Mouse (Mus musculus): ENCODE data around the gene Smarca5. TPM values are rescaled to one million over a fixed set of nuclear protein-coding genes. Genes with fewer than 3 reads are reported as not detected.

Smarca5 gene
- polyA plus RNA-seq, 1 experiment from 2014 or later = 161 TPM

DNA sequence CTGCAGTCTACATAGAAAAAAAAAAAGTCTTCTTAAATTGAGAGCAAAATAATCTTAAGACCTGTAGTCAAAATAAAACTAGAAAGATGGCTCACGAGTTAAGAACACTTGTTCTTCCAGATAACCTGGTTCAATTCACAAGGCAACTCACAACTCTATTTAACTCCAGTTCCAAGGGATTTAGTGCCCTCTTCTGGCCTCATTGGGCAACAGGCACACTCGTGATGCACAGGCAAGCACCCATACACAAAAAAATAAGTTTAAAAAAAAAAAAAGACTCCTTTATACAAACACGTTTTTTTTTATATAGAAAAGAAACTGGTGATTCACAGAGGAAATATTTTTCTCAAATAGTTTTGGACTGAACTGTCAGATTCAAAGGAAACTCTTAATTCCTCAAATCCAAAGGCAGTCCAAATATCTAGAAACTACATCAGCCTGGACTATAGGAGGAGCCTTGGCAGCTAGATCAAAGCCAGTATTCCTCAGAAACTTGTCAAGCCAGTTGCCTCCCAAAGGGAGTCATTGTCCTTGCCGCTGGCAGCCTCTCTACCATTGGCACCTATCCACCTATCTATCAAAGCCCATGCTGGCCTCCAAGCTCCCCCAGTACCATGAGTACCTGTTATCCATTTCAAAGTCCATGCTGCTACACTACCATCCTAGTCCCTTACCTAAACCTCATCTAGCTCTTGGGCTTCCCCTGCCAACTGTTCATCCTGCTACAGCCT lies 28.5 kb downstream of the Smarca5 start:
- H3K4me3 ChIP-seq (ENCODE audit: low read depth, low read length) = no peak overlapping the region
- ATAC-seq (replicated peaks; ENCODE audit: insufficient number of reproducible peaks, low FRiP score, low TSS enrichment, low read depth) = no peak
- H3K4me1 ChIP-seq (ENCODE audit: control insufficient read depth, insufficient read depth, low read length) = no peaks in the 10 kb centered on the region
- H3K36me3 ChIP-seq (replicated peaks; ENCODE audit: control insufficient read depth, insufficient read depth, low read depth, low read length) = peaks cover 15% of the 10 kb centered on the region
- WGBS = 84% methylated on average over 4 of the region's 4 CpGs
- H3K27me3 ChIP-seq (ENCODE audit: control insufficient read depth, insufficient read depth, low read length) = no peaks in the 10 kb centered on the region
- no peak overlapping the region for H3K27ac ChIP-seq (replicated peaks; ENCODE audit: low read depth, low read length)
- H3K4me2 ChIP-seq (ENCODE audit: low read depth, low read length) = no peak overlapping the region
- H3K9me3 ChIP-seq (replicated peaks; ENCODE audit: control insufficient read depth, low read length) = no peaks in the 10 kb centered on the region
- peak; percentile 36 for DNase-seq (ENCODE audit: low spot score)
- no peak overlapping the region for H3K9ac ChIP-seq (replicated peaks; ENCODE audit: low read length)

DNA sequence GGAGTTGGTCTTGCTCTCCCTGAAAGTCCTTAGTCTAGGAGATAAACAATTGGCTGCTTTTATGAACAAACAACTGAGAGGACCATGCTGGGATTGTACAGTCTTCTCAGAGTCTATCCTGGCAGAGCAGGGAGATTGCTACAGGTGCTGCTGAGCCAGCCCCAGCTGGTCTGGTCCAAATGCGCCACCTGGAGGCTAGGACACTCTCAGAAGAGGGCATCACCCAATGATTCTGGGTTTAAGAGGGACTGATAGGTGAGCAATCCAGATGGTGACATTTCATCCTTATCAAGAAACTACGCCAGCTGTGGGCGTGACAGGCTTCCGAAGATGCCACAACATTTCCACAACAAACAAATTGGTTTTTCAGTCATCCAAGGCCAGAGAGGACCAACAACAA lies 51.2 kb downstream of the Smarca5 start:
- no peak overlapping the region for H3K4me2 ChIP-seq (ENCODE audit: low read depth, low read length)
- ATAC-seq (replicated peaks; ENCODE audit: insufficient number of reproducible peaks, low FRiP score, low TSS enrichment, low read depth) = no peak; the same call in 1 of the 2 replicates
- no peak overlapping the region for H3K27ac ChIP-seq (replicated peaks; ENCODE audit: low read depth, low read length)

DNA sequence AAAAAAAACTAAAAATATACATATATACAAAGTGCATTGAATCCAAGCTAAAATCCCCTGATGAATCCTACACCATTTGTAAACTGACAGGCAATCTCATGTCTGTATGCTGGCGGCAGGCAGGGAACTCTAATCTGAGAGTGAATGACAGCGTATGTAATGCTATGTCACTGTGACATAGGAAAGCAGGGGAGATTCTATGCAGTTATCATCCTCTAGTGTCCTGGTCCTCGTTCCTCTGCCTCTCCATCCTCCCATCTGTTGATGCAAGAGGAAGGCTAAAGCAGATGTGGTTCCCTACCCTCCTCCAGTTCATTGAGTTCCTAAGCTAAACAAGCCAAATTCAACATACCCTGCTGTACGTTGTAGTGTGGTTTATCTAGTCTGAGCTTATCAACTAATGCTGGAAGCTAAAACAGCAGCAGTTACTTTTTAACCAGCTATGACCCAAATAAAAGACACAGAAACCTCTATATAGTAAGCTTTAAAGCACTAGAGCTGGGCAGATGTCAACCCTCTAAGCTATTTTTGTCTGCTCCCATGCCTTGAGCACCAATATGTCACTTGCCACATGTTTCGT lies 55.5 kb downstream of the Smarca5 start:
- DNase-seq (ENCODE audit: low spot score) (no peak), ATAC-seq (replicated peaks; ENCODE audit: insufficient number of reproducible peaks, low FRiP score, low TSS enrichment, low read depth) (no peak)
- Histone ChIP-seq H3K36me3 (replicated peaks; ENCODE audit: control insufficient read depth, insufficient read depth, low read depth, low read length) (no peaks in the 10 kb centered on the region), H3K9ac (replicated peaks; ENCODE audit: low read length) (no peak overlapping the region), H3K27me3 (ENCODE audit: control insufficient read depth, insufficient read depth, low read length) (no peaks in the 10 kb centered on the region), H3K9me3 (replicated peaks; ENCODE audit: control insufficient read depth, low read length) (no peaks in the 10 kb centered on the region), H3K27ac (replicated peaks; ENCODE audit: low read depth, low read length) (no peak overlapping the region), H3K4me2 (ENCODE audit: low read depth, low read length) (no peak overlapping the region), H3K4me1 (ENCODE audit: control insufficient read depth, insufficient read depth, low read length) (no peaks in the 10 kb centered on the region), H3K4me3 (ENCODE audit: low read depth, low read length) (no peak overlapping the region)
- WGBS = 76% methylated on average over 5 of the region's 5 CpGs

More for the DNA sequence above, 51.2 kb downstream of the Smarca5 start:
- Histone ChIP-seq H3K4me3 (ENCODE audit: low read depth, low read length) (no peak overlapping the region), H3K36me3 (replicated peaks; ENCODE audit: control insufficient read depth, insufficient read depth, low read depth, low read length) (no peaks in the 10 kb centered on the region), H3K9me3 (replicated peaks; ENCODE audit: control insufficient read depth, low read length) (no peaks in the 10 kb centered on the region), H3K4me1 (ENCODE audit: control insufficient read depth, insufficient read depth, low read length) (no peaks in the 10 kb centered on the region), H3K27me3 (ENCODE audit: control insufficient read depth, insufficient read depth, low read length) (no peaks in the 10 kb centered on the region), H3K9ac (replicated peaks; ENCODE audit: low read length) (no peak overlapping the region)
- WGBS = 46% methylated on average over 4 of the region's 4 CpGs
- peak; percentile 66 for DNase-seq (ENCODE audit: low spot score)

DNA sequence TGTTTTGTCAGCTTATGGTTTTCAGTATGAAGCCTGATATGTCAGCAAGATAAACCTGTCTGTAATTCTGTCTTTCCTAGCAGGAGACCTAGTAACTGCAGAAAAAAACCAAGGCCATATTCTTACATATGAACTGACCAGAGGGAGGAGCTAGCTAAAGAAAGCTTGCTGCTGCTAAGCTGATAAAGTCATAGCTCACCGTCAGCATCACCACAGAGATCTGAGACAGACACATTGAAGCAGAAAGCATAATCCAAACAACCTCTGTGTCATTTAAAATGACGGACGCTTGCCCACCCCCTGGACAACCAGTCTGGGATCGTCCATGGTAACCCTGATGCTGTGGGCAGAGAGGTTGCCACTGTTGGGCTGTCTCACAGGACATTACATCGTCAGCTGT lies 56.7 kb downstream of the Smarca5 start:
- no peaks in the 10 kb centered on the region for H3K36me3 ChIP-seq (replicated peaks; ENCODE audit: control insufficient read depth, insufficient read depth, low read depth, low read length)
- H3K4me3 ChIP-seq (ENCODE audit: low read depth, low read length) = no peak overlapping the region
- DNase-seq (ENCODE audit: low spot score) (no peak), ATAC-seq (replicated peaks; ENCODE audit: insufficient number of reproducible peaks, low FRiP score, low TSS enrichment, low read depth) (no peak)
- no peaks in the 10 kb centered on the region for H3K9me3 ChIP-seq (replicated peaks; ENCODE audit: control insufficient read depth, low read length)
- H3K27ac ChIP-seq (replicated peaks; ENCODE audit: low read depth, low read length) = no peak overlapping the region
- no peak overlapping the region for H3K4me2 ChIP-seq (ENCODE audit: low read depth, low read length)
- 81% methylated on average over 5 of the region's 5 CpGs for WGBS
- no peaks in the 10 kb centered on the region for H3K27me3 ChIP-seq (ENCODE audit: control insufficient read depth, insufficient read depth, low read length)
- no peaks in the 10 kb centered on the region for H3K4me1 ChIP-seq (ENCODE audit: control insufficient read depth, insufficient read depth, low read length)
- H3K9ac ChIP-seq (replicated peaks; ENCODE audit: low read length) = no peak overlapping the region

GRCm38 (mm10) chr8:80669277-80669901 lies 69.9 kb downstream of the Smarca5 start:
- H3K4me3 ChIP-seq (ENCODE audit: low read depth, low read length) = no peak overlapping the region
- H3K9ac ChIP-seq (replicated peaks; ENCODE audit: low read length) = no peak overlapping the region
- ATAC-seq (replicated peaks; ENCODE audit: insufficient number of reproducible peaks, low FRiP score, low TSS enrichment, low read depth) (no peak), DNase-seq (ENCODE audit: low spot score) (no peak)
- 75% methylated on average over 17 of the region's 17 CpGs for WGBS
- no peak overlapping the region for H3K4me2 ChIP-seq (ENCODE audit: low read depth, low read length)
- H3K27me3 ChIP-seq (ENCODE audit: control insufficient read depth, insufficient read depth, low read length) = no peaks in the 10 kb centered on the region
- H3K27ac ChIP-seq (replicated peaks; ENCODE audit: low read depth, low read length) = no peak overlapping the region
- H3K36me3 ChIP-seq (replicated peaks; ENCODE audit: control insufficient read depth, insufficient read depth, low read depth, low read length) = no peaks in the 10 kb centered on the region
- H3K4me1 ChIP-seq (ENCODE audit: control insufficient read depth, insufficient read depth, low read length) = no peaks in the 10 kb centered on the region
- H3K9me3 ChIP-seq (replicated peaks; ENCODE audit: control insufficient read depth, low read length) = no peaks in the 10 kb centered on the region

DNA sequence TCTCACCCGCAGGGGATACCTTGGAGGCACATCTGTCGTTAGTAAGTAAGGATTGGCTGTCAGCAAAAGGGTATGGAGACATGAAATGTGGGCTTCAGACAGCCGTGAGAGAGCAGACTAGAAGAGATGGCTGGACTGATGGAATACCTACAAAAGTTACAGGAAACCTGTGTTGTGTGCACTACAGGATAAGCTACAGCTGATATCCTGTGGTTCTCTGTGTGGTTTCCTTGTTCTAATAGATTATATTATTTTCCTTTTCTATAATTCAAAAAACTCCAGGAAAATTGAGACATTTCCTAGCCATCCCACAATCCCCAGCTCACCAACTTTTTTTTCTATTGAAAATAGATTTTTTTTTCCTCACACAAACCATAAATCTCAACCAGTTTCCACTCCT lies 75.8 kb downstream of the Smarca5 start:
- no peak overlapping the region for H3K27ac ChIP-seq (replicated peaks; ENCODE audit: low read depth, low read length)
- ATAC-seq (replicated peaks; ENCODE audit: insufficient number of reproducible peaks, low FRiP score, low TSS enrichment, low read depth) (no peak), DNase-seq (ENCODE audit: low spot score) (no peak)
- no peaks in the 10 kb centered on the region for H3K36me3 ChIP-seq (replicated peaks; ENCODE audit: control insufficient read depth, insufficient read depth, low read depth, low read length)
- no peaks in the 10 kb centered on the region for H3K9me3 ChIP-seq (replicated peaks; ENCODE audit: control insufficient read depth, low read length)
- no peak overlapping the region for H3K4me3 ChIP-seq (ENCODE audit: low read depth, low read length)
- no peak overlapping the region for H3K9ac ChIP-seq (replicated peaks; ENCODE audit: low read length)
- WGBS = 67% methylated on average over 3 of the region's 3 CpGs
- H3K4me2 ChIP-seq (ENCODE audit: low read depth, low read length) = no peak overlapping the region
- H3K27me3 ChIP-seq (ENCODE audit: control insufficient read depth, insufficient read depth, low read length) = no peaks in the 10 kb centered on the region
- no peaks in the 10 kb centered on the region for H3K4me1 ChIP-seq (ENCODE audit: control insufficient read depth, insufficient read depth, low read length)

GRCm38 (mm10) chr8:80661055-80661454 lies 78.2 kb downstream of the Smarca5 start:
- no peak for DNase-seq (ENCODE audit: low spot score)
- no peak for ATAC-seq (replicated peaks; ENCODE audit: insufficient number of reproducible peaks, low FRiP score, low TSS enrichment, low read depth)
- no peak overlapping the region for H3K9ac ChIP-seq (replicated peaks; ENCODE audit: low read length)
- no peak overlapping the region for H3K27ac ChIP-seq (replicated peaks; ENCODE audit: low read depth, low read length)
- H3K9me3 ChIP-seq (replicated peaks; ENCODE audit: control insufficient read depth, low read length) = no peaks in the 10 kb centered on the region
- H3K36me3 ChIP-seq (replicated peaks; ENCODE audit: control insufficient read depth, insufficient read depth, low read depth, low read length) = no peaks in the 10 kb centered on the region
- WGBS = 84% methylated on average over 4 of the region's 4 CpGs
- H3K27me3 ChIP-seq (ENCODE audit: control insufficient read depth, insufficient read depth, low read length) = no peaks in the 10 kb centered on the region
- H3K4me2 ChIP-seq (ENCODE audit: low read depth, low read length) = no peak overlapping the region
- H3K4me3 ChIP-seq (ENCODE audit: low read depth, low read length) = no peak overlapping the region
- no peaks in the 10 kb centered on the region for H3K4me1 ChIP-seq (ENCODE audit: control insufficient read depth, insufficient read depth, low read length)

DNA sequence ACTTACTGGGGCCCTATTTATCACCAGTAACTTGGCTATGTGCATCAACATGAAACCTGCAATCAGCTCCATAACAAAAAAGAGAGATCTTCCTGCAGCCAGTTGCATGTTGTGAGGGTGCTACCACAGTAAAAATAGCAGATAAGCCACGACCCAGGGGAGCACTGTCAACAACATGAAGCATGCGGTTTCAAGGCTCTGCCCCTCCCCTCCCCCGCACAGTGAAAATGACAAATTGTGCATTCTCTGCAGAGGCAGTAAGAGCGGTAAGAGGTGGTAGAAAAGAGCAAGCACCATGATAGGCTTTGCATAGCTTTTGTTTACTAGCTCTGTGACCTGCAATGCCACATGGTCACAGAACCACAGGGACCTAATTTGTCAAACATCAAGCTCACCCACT lies 81.7 kb downstream of the Smarca5 start:
- Histone ChIP-seq H3K4me2 (ENCODE audit: low read depth, low read length) (no peak overlapping the region), H3K9me3 (replicated peaks; ENCODE audit: control insufficient read depth, low read length) (no peaks in the 10 kb centered on the region), H3K36me3 (replicated peaks; ENCODE audit: control insufficient read depth, insufficient read depth, low read depth, low read length) (no peaks in the 10 kb centered on the region), H3K9ac (replicated peaks; ENCODE audit: low read length) (no peak overlapping the region), H3K4me3 (ENCODE audit: low read depth, low read length) (no peak overlapping the region), H3K27me3 (ENCODE audit: control insufficient read depth, insufficient read depth, low read length) (no peaks in the 10 kb centered on the region), H3K4me1 (ENCODE audit: control insufficient read depth, insufficient read depth, low read length) (no peaks in the 10 kb centered on the region), H3K27ac (replicated peaks; ENCODE audit: low read depth, low read length) (no peak overlapping the region)
- DNase-seq (ENCODE audit: low spot score) (no peak), ATAC-seq (replicated peaks; ENCODE audit: insufficient number of reproducible peaks, low FRiP score, low TSS enrichment, low read depth) (no peak)
- 60% methylated on average over 4 of the region's 4 CpGs for WGBS
